Mouse (Mus musculus) kidney, postnatal 0 days (tissue): ENCODE data around the gene Zfp956. TPM values are rescaled to one million over a fixed set of nuclear protein-coding genes. Genes with fewer than 3 reads are reported as not detected.

ENCODE experiments used
- ATAC-seq: fragments of 200-750 bp; cut with Nextera tagmentation; replicated peaks from 2 replicates; pipeline ENCODE4 v1.8.0; 2017; ENCODE audit warnings: low read depth, moderate number of reproducible peaks, moderate TSS enrichment, moderate library complexity; ENCODE audit not compliant: low FRiP score
- DNase-seq: peaks from one replicate; pipeline ENCODE4 v3.0.0-alpha.2; 2016; ENCODE audit warnings: low spot score
- H3K27ac ChIP-seq: fragments of 300-500 bp; sonication (generic); 2 replicates; pipeline ENCODE4 v1.5.1; 2014; ENCODE audit warnings: mild to moderate bottlenecking
- H3K27me3 ChIP-seq: fragments of 300-500 bp; sonication (generic); 2 replicates; pipeline ENCODE4 v1.6.1; 2014; ENCODE audit warnings: low read length, mixed read lengths; ENCODE audit not compliant: insufficient read depth
- H3K36me3 ChIP-seq: fragments of 300-500 bp; sonication (generic); 2 replicates; pipeline ENCODE4 v1.6.1; 2014; ENCODE audit warnings: low read length, mixed read lengths; ENCODE audit not compliant: insufficient read depth
- H3K4me1 ChIP-seq: fragments of 300-500 bp; sonication (generic); replicated peaks from 2 replicates; pipeline ENCODE4 v1.6.1; 2014; ENCODE audit warnings: antibody characterized with exemption, low read length, mixed read lengths; ENCODE audit not compliant: insufficient read depth
- H3K4me2 ChIP-seq: fragments of 300-500 bp; sonication (generic); 2 replicates; pipeline ENCODE4 v1.6.1; 2014; ENCODE audit warnings: mild to moderate bottlenecking, low read length, moderate library complexity, mixed read lengths
- H3K4me3 ChIP-seq: fragments of 300-500 bp; sonication (generic); replicated peaks from 2 replicates; pipeline ENCODE4 v1.5.1; 2014; ENCODE audit warnings: low read depth, low read length
- H3K9ac ChIP-seq: fragments of 300-500 bp; sonication (generic); 2 replicates; pipeline ENCODE4 v1.6.1; 2014; ENCODE audit warnings: low read depth, low read length
- H3K9me3 ChIP-seq: fragments of 300-500 bp; sonication (generic); replicated peaks from 2 replicates; pipeline ENCODE4 v1.6.1; 2016; ENCODE audit warnings: low read length, inconsistent platforms, mixed read lengths
- CTCF ChIP-seq: IDR thresholded peaks from 2 replicates; pipeline ENCODE4 v1.5.1; 2016; ENCODE audit warnings: antibody characterized with exemption, low read depth, mild to moderate bottlenecking, moderate library complexity
- WGBS: fragments of 180-500 bp; shearing (Covaris S2); extraction: QIAGEN DNeasy Blood & Tissue Kit; methylation state at CpG from one replicate; pipeline ENCODE4 v1.1.7; 2014; 5-methylcytosine and 5-hydroxymethylcytosine counted together
- polyA plus RNA-seq: library from polyadenylated mRNA; unstranded; fragments of >200 nt; fragmentation: Nextera tagmentation; extraction: Ambion mirVana; gene quantifications from 2 replicates; pipeline ENCODE4 v1.2.1, GENCODE M21; 2015

Zfp956 gene
- polyA plus RNA-seq, 1 experiment from 2014 or later = 6.9 TPM

DNA sequence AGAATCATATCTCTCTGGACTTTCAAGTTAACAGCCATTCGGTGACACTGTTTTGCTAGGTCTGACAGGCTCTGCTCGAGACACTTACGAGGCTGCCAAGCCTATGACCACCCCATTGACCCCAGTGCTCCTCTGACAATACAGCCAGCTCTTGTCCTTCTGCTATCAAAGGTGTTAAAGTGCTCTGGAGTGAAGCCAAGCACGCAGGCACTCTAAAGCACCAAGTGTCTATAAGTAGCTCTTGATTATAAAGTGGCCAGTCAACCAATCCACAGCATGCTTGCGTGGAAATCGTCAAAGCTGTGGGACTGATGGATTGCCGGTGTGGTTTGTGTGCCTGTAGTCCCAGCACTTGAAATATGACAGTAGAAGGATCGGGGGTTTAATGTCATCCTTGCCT is 57.5 kb downstream of the Zfp956 start:
- Histone ChIP-seq H3K36me3 (no peaks in the 10 kb centered on the region), H3K4me2 (no peak overlapping the region), H3K4me3 (no peak overlapping the region), H3K4me1 (no peaks in the 10 kb centered on the region), H3K27me3 (no peaks in the 10 kb centered on the region), H3K27ac (no peak overlapping the region), H3K9me3 (no peaks in the 10 kb centered on the region), H3K9ac (no peak overlapping the region)
- no peak for DNase-seq
- no peak for TF ChIP-seq CTCF
- ATAC-seq = no peak
- 25% methylated on average over 8 of the region's 8 CpGs for WGBS

Other genes starting within 250 kb of the Zfp956 start
- 209 and 245 TPM in 2 replicates for gene Pdia4, start 140.0 kb upstream of the Zfp956 start, polyA plus RNA-seq
- gene Zfp786, start 122.5 kb upstream of the Zfp956 start, polyA plus RNA-seq = 1.9 and 2.1 TPM in 2 replicates
- gene Zfp398, start 117.7 kb upstream of the Zfp956 start, polyA plus RNA-seq = 6.7 TPM in 2 replicates
- 12.4 and 12.5 TPM in 2 replicates for gene Zfp282, start 76.2 kb upstream of the Zfp956 start, polyA plus RNA-seq
- 14.4 and 15.2 TPM in 2 replicates for gene Zfp212, start 32.9 kb upstream of the Zfp956 start, polyA plus RNA-seq
- gene Zfp777, start 95.5 kb downstream of the Zfp956 start, polyA plus RNA-seq = 7.0 and 7.6 TPM in 2 replicates
- gene Zfp746, start 133.2 kb downstream of the Zfp956 start, polyA plus RNA-seq = 14.6 and 18.3 TPM in 2 replicates